Mouse (Mus musculus): ENCODE measurements around the gene Med27. TPM values are rescaled to one million over a fixed set of nuclear protein-coding genes. Genes with fewer than 3 reads are reported as not detected.

The Med27 gene
- polyA plus RNA-seq, 1 experiment from 2014 or later, result 16.9 TPM

DNA sequence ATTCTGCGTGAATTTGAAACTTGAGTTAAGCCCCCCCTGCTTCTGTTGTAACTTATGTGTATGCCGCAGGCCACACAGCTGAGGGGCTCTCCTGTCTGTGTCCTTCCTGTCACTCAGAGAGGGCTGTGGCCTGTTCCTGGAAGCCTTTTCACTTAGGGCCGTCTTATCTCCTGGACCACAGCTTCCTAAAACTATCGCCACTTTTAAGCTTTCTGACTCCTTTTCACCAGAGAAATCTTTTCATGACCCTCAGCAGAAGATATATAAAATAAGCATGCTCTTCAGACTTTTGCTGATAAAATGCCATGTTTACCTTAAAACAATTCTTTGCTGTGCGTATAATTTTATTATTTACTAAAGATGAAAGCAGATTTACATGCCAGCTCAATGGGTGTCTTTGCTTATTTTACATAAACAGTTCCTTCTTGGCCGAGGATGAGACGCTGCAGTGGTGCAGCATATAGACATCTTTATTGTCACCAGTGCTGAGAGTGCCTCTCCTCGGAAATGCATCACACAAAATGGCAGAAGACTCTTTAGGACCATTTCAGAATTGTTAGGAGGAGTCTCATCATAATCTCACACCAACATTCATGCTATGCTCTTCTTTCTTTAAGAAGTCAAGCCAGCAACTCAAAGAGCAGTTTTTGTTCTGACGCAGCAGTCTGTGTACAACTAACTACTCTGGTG is 110.2 kb downstream of the Med27 start:
- 17% methylated on average over 9 of the region's 9 CpGs for WGBS (ENCODE audit: insufficient replicate concordance)
- H3K9me3 ChIP-seq (replicated peaks), result no peaks in the 10 kb centered on the region
- no peak for ATAC-seq (ENCODE audit: insufficient read depth)
- no peak overlapping the region for H3K27ac ChIP-seq (replicated peaks)
- H3K27me3 ChIP-seq, result no peaks in the 10 kb centered on the region
- H3K9ac ChIP-seq, result no peak overlapping the region
- no peaks in the 10 kb centered on the region for H3K36me3 ChIP-seq (replicated peaks)
- H3K4me2 ChIP-seq, result no peak overlapping the region
- peaks cover 16% of the 10 kb centered on the region; the same call in 1 of the 2 replicates for H3K4me1 ChIP-seq (replicated peaks)
- no peak overlapping the region for H3K4me3 ChIP-seq (replicated peaks)

DNA sequence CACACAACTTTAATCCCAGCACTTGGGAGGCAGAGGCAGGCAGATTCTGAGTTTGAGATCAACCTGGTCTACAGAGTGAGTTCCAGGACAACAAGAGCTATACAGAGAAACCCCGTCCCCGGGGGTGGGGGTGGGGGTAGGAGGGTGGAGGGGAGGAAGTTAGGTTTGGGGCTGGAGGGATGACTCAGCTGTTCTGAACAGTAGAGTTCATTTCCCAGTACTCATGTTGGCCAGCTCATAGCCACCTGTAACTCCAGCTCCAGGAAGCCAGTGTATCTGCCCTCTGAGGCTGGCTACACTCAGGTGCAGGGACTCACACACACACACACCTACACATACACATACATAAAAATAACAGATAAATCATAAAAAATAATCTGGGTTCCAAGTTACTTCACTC is 111.1 kb downstream of the Med27 start:
- H3K4me2 ChIP-seq, result no peak overlapping the region

DNA sequence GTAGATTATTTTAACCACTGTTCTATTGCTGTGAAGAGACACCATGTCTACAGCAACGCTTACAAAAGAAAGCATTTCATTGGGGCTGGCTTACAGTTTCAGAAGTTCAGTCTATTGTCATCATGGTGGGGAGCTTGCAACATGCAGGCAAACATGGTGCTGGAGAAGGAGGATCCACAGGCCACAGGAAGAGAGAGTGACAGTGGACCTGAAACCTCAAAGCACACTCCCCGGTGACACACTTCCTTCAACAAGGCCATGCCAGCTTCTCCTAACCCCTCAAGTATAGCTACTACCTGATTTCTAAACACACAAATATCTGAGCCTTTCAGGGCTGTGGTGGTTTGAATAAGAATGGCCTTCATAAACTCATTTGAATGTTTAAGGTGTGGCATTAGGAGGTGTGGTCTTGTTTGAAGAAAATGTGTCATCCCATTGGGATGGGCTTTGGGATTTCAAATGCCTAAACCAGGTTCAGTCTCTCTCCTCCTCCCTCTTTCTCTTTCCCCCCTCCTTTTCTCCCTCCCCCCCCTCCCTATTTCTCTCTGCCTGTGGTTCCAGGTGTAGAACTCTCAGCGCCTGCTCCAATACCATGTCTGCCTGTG is 111.8 kb downstream of the Med27 start:
- Histone ChIP-seq H3K4me2 (no peak overlapping the region), H3K4me3 (replicated peaks) (no peak overlapping the region), H3K9me3 (replicated peaks) (no peaks in the 10 kb centered on the region), H3K36me3 (replicated peaks) (no peaks in the 10 kb centered on the region), H3K27ac (replicated peaks) (no peak overlapping the region), H3K9ac (no peak overlapping the region), H3K4me1 (replicated peaks) (peaks cover 16% of the 10 kb centered on the region; the same call in 1 of the 2 replicates), H3K27me3 (no peaks in the 10 kb centered on the region)
- no peak for ATAC-seq (ENCODE audit: insufficient read depth)
- 52% methylated on average over 3 of the region's 3 CpGs for WGBS (ENCODE audit: insufficient replicate concordance)

More for the DNA sequence above, 111.1 kb downstream of the Med27 start:
- H3K36me3 ChIP-seq (replicated peaks), result no peaks in the 10 kb centered on the region
- H3K27ac ChIP-seq (replicated peaks), result no peak overlapping the region
- peaks cover 16% of the 10 kb centered on the region; the same call in 1 of the 2 replicates for H3K4me1 ChIP-seq (replicated peaks)
- H3K9me3 ChIP-seq (replicated peaks), result no peaks in the 10 kb centered on the region
- H3K27me3 ChIP-seq, result no peaks in the 10 kb centered on the region
- H3K9ac ChIP-seq, result no peak overlapping the region
- WGBS (ENCODE audit: insufficient replicate concordance), result 18% methylated on average over 2 of the region's 2 CpGs
- ATAC-seq (ENCODE audit: insufficient read depth), result no peak
- no peak overlapping the region for H3K4me3 ChIP-seq (replicated peaks)

DNA sequence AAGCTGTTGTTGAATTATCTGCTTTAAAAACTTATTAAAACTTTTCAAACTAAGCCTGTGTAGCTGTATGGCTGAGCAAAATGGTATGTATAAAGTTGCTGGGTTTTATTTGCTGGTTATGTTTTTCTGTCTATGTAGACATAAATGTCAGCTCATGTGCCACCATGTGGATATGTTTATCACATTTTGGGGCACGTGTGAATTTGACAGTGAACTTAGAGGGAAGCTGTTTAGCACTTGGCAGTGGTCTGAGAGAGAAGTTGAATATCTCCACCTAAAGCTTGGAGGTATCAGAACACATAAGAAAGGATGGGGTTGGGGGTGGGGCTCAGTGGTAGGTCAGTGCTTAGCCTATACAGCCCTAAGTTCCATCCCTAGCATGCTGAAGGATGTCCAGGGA is 113.0 kb downstream of the Med27 start:
- H3K4me1 ChIP-seq (replicated peaks), result peaks cover 16% of the 10 kb centered on the region; the same call in 1 of the 2 replicates
- no peak overlapping the region for H3K4me3 ChIP-seq (replicated peaks)
- H3K27ac ChIP-seq (replicated peaks), result no peak overlapping the region
- WGBS (ENCODE audit: insufficient replicate concordance), result 25% methylated on average over 1 of the region's 1 CpGs
- no peaks in the 10 kb centered on the region for H3K36me3 ChIP-seq (replicated peaks)
- H3K9ac ChIP-seq, result no peak overlapping the region
- H3K9me3 ChIP-seq (replicated peaks), result no peaks in the 10 kb centered on the region
- H3K27me3 ChIP-seq, result no peaks in the 10 kb centered on the region
- ATAC-seq (ENCODE audit: insufficient read depth), result no peak
- H3K4me2 ChIP-seq, result no peak overlapping the region

DNA sequence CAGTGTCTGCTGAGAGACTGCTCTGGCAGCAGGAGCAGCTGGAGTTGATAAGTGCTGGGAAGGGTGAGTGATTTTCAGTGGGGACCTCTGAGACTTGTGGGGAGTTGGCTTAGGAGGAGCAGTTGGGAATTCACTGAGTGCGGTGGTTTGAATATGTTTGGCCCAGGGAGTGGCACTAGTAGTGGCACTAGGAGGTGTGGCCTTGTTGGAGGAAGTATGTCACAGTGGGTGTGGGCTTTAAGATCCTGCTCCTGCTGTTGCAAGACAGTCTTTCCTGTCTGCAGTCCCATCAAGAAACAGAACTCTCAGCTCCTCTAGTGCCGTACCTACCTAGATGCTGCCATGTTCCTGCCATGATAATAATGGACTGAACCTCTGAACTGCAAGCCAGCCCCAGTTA is 115.2 kb downstream of the Med27 start:
- Histone ChIP-seq H3K36me3 (replicated peaks) (no peaks in the 10 kb centered on the region), H3K4me3 (replicated peaks) (no peak overlapping the region), H3K4me1 (replicated peaks) (peaks cover 22% of the 10 kb centered on the region; the same call in 1 of the 2 replicates), H3K27me3 (no peaks in the 10 kb centered on the region), H3K9me3 (replicated peaks) (no peaks in the 10 kb centered on the region), H3K9ac (no peak overlapping the region), H3K27ac (replicated peaks) (no peak overlapping the region), H3K4me2 (no peak overlapping the region)
- 75% methylated on average over 2 of the region's 2 CpGs for WGBS (ENCODE audit: insufficient replicate concordance)
- no peak for ATAC-seq (ENCODE audit: insufficient read depth)

DNA sequence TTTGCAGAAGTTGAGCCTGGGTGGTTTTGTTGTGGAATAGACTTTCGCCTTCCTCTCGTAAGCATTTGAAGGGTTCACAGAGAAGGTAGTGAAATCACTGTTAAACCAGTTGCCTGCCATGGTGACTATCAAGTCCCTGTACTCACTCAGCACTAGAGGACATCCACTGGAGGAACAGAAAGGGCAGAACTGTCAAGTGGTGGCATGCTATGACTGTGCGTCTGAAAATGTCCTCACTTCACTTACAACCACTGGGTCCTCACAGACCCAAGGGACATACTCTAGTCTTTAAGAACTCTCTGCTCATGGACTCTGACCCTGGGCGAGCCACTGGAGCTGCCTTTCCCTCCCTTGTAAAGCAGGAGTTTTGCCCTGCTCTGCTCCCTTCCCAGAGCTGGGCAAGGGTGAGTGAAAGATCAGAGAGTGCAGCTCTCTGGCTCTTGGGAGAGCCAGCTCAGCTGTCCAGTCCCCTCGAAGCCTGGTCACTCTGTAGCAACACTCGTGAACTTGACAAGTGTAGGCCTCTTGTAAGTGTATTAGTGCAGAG is 116.5 kb downstream of the Med27 start:
- Histone ChIP-seq H3K4me2 (no peak overlapping the region), H3K36me3 (replicated peaks) (no peaks in the 10 kb centered on the region), H3K4me3 (replicated peaks) (no peak overlapping the region), H3K9me3 (replicated peaks) (no peaks in the 10 kb centered on the region), H3K9ac (no peak overlapping the region), H3K4me1 (replicated peaks) (peaks cover 13% of the 10 kb centered on the region; the same call in 1 of the 2 replicates), H3K27ac (replicated peaks) (no peak overlapping the region), H3K27me3 (no peaks in the 10 kb centered on the region)
- no peak for ATAC-seq (ENCODE audit: insufficient read depth)
- 67% methylated on average over 6 of the region's 6 CpGs for whole genome bisulfite sequencing (ENCODE audit: insufficient replicate concordance)

DNA sequence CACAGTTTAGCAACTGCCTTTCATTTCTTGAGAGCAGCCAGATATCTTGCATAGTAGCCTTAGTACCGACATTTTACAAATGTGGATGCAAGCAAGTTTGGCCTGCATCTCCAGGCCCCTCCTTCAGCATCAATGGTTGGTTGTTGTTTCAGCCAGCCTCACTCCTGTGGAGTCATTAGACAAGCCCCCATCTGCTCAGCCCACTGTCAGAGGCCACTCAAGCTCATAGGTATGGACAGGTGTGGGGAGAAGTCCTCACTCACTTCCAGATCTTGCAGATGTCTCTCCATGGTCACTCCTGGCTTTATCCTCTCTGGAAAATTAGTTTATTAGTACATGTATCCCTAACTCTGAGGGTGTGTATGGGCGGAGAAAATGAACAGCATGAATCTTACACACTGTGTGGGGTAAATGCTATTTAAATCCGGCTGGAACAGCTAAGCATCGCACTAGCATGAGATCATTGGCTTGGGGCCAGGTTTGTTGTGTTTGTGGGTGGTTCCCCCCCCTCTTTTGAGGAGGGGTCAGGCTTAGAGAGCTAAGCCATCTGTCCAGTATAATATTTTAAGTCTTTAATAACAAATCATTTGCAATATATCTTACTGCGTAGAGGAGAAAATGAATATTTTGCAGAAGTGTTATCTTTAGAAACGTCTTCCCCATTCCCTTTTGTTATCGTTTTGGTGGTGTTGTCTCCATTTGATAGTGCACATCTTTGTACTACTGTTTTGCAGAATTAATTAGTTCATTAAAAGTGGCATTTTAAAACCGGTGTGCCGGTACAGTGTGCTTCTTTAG is 118.4 kb downstream of the Med27 start:
- no peak for ATAC-seq (ENCODE audit: insufficient read depth)
- H3K36me3 ChIP-seq (replicated peaks), result no peaks in the 10 kb centered on the region
- no peak overlapping the region for H3K4me3 ChIP-seq (replicated peaks)
- WGBS (ENCODE audit: insufficient replicate concordance), result 56% methylated on average over 9 of the region's 9 CpGs
- no peaks in the 10 kb centered on the region for H3K27me3 ChIP-seq
- no peak overlapping the region for H3K9ac ChIP-seq
- H3K4me2 ChIP-seq, result no peak overlapping the region
- no peaks in the 10 kb centered on the region for H3K9me3 ChIP-seq (replicated peaks)
- H3K4me1 ChIP-seq (replicated peaks), result peaks cover 9% of the 10 kb centered on the region; the same call in 1 of the 2 replicates
- H3K27ac ChIP-seq (replicated peaks), result no peak overlapping the region

DNA sequence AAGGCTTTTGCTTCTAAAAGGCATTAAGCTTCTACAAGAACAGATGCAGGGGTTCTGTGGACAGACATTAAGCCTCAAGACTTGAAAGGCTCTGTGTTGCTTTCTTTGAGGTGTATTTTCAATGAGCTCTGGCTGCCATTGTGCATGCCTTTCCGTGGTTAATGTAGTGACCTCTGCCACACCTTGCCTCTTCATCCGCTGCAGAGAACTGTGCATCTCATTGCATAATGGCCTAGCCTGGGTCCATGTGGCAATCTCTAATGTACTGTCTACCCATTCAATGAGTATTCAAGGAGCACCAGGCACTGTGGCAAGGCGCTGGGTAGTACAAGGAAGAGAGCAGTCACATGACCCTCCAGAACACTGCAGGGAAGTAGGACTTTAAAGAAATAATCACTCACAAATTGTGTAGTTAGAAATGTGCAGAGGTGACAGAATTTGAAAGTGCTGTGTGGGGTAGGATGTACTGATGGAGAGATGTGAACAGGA is 119.1 kb downstream of the Med27 start:
- no peaks in the 10 kb centered on the region for H3K36me3 ChIP-seq (replicated peaks)
- no peak overlapping the region for H3K27ac ChIP-seq (replicated peaks)
- H3K4me1 ChIP-seq (replicated peaks), result peaks cover 9% of the 10 kb centered on the region; the same call in 1 of the 2 replicates
- H3K9me3 ChIP-seq (replicated peaks), result no peaks in the 10 kb centered on the region
- no peak overlapping the region for H3K4me3 ChIP-seq (replicated peaks)
- 50% methylated on average over 3 of the region's 3 CpGs for WGBS (ENCODE audit: insufficient replicate concordance)
- H3K27me3 ChIP-seq, result no peaks in the 10 kb centered on the region
- H3K9ac ChIP-seq, result no peak overlapping the region
- H3K4me2 ChIP-seq, result no peak overlapping the region
- no peak for ATAC-seq (ENCODE audit: insufficient read depth)

DNA sequence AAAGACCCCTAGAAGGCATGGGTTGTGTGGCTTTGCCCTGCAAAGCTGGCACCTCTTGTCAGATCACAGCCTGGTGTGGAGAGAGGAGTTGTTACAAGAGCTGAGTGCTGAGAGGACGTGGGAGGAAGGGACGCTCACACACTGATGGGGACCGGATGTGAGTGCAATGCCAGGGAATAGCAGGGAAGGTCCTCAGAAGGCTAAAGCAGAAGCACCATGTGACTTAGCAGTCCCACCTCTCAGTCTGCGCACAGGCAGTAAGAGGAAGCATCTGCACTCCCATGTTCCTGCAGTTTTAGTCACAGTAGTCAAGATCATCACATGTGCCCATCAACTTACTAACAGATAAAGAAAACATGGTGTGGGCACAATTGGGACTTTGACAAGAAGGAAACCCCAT is 119.8 kb downstream of the Med27 start:
- H3K27me3 ChIP-seq, result no peaks in the 10 kb centered on the region
- no peak overlapping the region for H3K27ac ChIP-seq (replicated peaks)
- H3K4me1 ChIP-seq (replicated peaks), result peaks cover 9% of the 10 kb centered on the region; the same call in 1 of the 2 replicates
- H3K36me3 ChIP-seq (replicated peaks), result no peaks in the 10 kb centered on the region
- WGBS (ENCODE audit: insufficient replicate concordance), result 26% methylated on average over 4 of the region's 4 CpGs
- no peak overlapping the region for H3K9ac ChIP-seq
- no peak for ATAC-seq (ENCODE audit: insufficient read depth)
- H3K4me2 ChIP-seq, result no peak overlapping the region
- no peaks in the 10 kb centered on the region for H3K9me3 ChIP-seq (replicated peaks)
- H3K4me3 ChIP-seq (replicated peaks), result no peak overlapping the region

DNA sequence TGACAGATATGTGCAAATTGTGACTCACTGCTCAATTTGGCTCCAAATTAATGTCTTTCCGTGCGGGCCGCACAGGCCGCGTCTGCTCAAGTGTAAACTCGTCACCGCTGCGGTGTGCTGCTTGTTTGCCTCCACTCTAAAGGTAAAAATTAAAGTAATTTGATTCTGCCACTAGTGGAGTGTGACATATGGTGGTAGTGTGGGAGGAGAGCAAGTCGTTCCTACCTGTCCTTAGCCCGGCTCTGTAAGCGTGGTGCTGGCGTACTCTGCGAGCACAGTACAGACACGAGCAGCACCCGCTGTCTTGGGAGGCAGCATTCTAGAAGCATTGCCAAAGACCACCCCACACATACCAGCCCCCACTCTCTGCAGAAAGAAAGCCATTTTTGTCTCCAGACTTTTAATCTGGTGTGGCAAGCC is 121.9 kb downstream of the Med27 start:
- H3K4me1 ChIP-seq (replicated peaks), result peaks cover 9% of the 10 kb centered on the region; the same call in 1 of the 2 replicates
- no peak overlapping the region for H3K9ac ChIP-seq
- no peak overlapping the region for H3K4me3 ChIP-seq (replicated peaks)
- no peaks in the 10 kb centered on the region for H3K36me3 ChIP-seq (replicated peaks)
- no peaks in the 10 kb centered on the region for H3K9me3 ChIP-seq (replicated peaks)
- H3K4me2 ChIP-seq, result no peak overlapping the region
- WGBS (ENCODE audit: insufficient replicate concordance), result 88% methylated on average over 15 of the region's 15 CpGs
- no peak for ATAC-seq (ENCODE audit: insufficient read depth)
- no peaks in the 10 kb centered on the region for H3K27me3 ChIP-seq
- no peak overlapping the region for H3K27ac ChIP-seq (replicated peaks)

DNA sequence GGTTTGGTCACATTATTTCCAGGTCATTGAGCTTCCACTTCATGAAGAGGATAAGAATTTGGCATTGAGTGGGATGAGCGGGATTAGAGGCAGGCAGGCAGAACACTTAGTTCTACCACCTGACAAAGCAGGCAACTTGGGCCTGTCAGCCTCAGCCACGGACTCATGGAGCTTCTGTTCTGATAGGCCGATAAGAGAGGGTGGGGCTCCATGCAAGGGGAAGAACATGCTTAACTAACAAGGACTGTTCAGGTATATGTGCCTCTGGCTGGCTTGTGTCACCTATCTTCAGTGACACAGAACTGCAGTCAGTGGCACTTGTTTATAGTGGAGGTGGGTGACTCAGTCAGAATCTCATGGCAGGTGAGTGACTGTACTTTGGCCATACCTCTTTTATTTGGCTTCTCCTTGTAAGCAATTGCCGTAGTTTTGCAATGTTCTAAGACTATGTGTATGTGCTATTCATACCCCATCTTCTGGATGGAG is 126.4 kb downstream of the Med27 start:
- WGBS (ENCODE audit: insufficient replicate concordance), result 57% methylated on average over 4 of the region's 4 CpGs
- H3K36me3 ChIP-seq (replicated peaks), result no peaks in the 10 kb centered on the region
- no peaks in the 10 kb centered on the region for H3K4me1 ChIP-seq (replicated peaks)
- no peaks in the 10 kb centered on the region for H3K27me3 ChIP-seq
- ATAC-seq (ENCODE audit: insufficient read depth), result no peak
- H3K4me3 ChIP-seq (replicated peaks), result no peak overlapping the region
- H3K4me2 ChIP-seq, result no peak overlapping the region
- H3K9ac ChIP-seq, result no peak overlapping the region
- H3K27ac ChIP-seq (replicated peaks), result no peak overlapping the region
- no peaks in the 10 kb centered on the region for H3K9me3 ChIP-seq (replicated peaks)
